Mouse (Mus musculus): ENCODE measurements around the gene Cyp2b10. TPM values are rescaled to one million over a fixed set of nuclear protein-coding genes. Genes with fewer than 3 reads are reported as not detected.

Gene Cyp2b10
- 0.19 TPM in 1 of 2 replicates, not detected in the other for polyA plus RNA-seq (2015; fragmentation: Nextera tagmentation; extraction: Ambion mirVana)

GRCm38 (mm10) chr7:25897411-25897810 is at the start of gene Cyp2b10:
Cyp2b10 (plus strand) TSS chr7:25897620.

Other genes starting within 250 kb of the Cyp2b10 start
- gene Bckdha, start 238.6 kb upstream of the Cyp2b10 start, polyA plus RNA-seq (2015; fragmentation: Nextera tagmentation; extraction: Ambion mirVana): 68.8 and 82.8 TPM in 2 replicates
- 30.1 and 33.2 TPM in 2 replicates for gene Exosc5, start 238.5 kb upstream of the Cyp2b10 start, polyA plus RNA-seq (2015; fragmentation: Nextera tagmentation; extraction: Ambion mirVana)
- 0.46 and 0.83 TPM in 2 replicates for gene Tmem91, start 222.5 kb upstream of the Cyp2b10 start, polyA plus RNA-seq (2015; fragmentation: Nextera tagmentation; extraction: Ambion mirVana)
- 17.0 and 18.4 TPM in 2 replicates for gene B9d2, start 216.8 kb upstream of the Cyp2b10 start, polyA plus RNA-seq (2015; fragmentation: Nextera tagmentation; extraction: Ambion mirVana)
- gene Tgfb1, start 210.6 kb upstream of the Cyp2b10 start, polyA plus RNA-seq (2015; fragmentation: Nextera tagmentation; extraction: Ambion mirVana): 1.3 and 2.0 TPM in 2 replicates
- gene Ccdc97, start 178.5 kb upstream of the Cyp2b10 start, polyA plus RNA-seq (2015; fragmentation: Nextera tagmentation; extraction: Ambion mirVana): 14.0 and 14.7 TPM in 2 replicates
- 28.8 and 29.8 TPM in 2 replicates for gene Hnrnpul1, start 142.9 kb upstream of the Cyp2b10 start, polyA plus RNA-seq (2015; fragmentation: Nextera tagmentation; extraction: Ambion mirVana)
- gene Axl, start 108.9 kb upstream of the Cyp2b10 start, polyA plus RNA-seq (2015; fragmentation: Nextera tagmentation; extraction: Ambion mirVana): 77.7 and 92.7 TPM in 2 replicates
- 0.13 and 0.62 TPM in 2 replicates for gene Cyp2s1, start 80.7 kb upstream of the Cyp2b10 start, polyA plus RNA-seq (2015; fragmentation: Nextera tagmentation; extraction: Ambion mirVana)
- gene Cyp2b13, start 163.9 kb downstream of the Cyp2b10 start, polyA plus RNA-seq (2015; fragmentation: Nextera tagmentation; extraction: Ambion mirVana): not detected in 2 replicates

All from skeletal muscle tissue, postnatal 0 days (tissue).